Mouse (Mus musculus): ENCODE results near the gene Pdcd10. TPM values are rescaled to one million over a fixed set of nuclear protein-coding genes. Genes with fewer than 3 reads are reported as not detected.

The Pdcd10 gene
- total and polyA plus RNA-seq, 2 experiments from 2014 or later = 33.8 to 95.6 TPM

- WGBS = 92% methylated on average over 3 of the region's 3 CpGs
- ATAC-seq (ENCODE audit: low FRiP score) = no peak
These were observed 22.4 kb downstream of the Pdcd10 start for GRCm38 (mm10) chr3:75534045-75534834.

DNA sequence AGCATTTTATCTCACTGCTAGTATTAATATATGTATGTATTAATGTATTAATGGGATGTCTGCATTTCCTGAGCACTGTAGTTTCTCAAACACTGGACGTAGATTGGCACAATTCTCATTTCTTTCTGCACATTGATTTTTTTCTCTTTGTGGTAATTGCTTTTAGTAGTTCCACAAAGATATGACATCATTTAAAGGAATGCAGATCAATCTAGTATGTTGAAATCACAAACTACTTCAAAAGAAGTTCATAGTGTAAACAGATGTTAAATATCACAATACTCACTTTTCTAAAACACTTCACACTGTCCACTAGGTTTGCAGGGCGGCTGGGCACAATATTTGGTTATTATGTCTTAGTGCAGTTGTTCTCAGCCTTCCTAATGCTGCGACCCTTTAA lies 25.6 kb downstream of the Pdcd10 start:
- WGBS = 90% methylated on average over 3 of the region's 3 CpGs
- no peak for TF ChIP-seq CTCF (IDR thresholded peaks at IDR 0.05)

More at GRCm38 (mm10) chr3:75534045-75534834, 22.4 kb downstream of the Pdcd10 start:
- H3K4me3 ChIP-seq (ENCODE audit: low read depth, low read length) = no peak overlapping the region
- DNase-seq (ENCODE audit: low spot score) = no peak
- H3K27me3 ChIP-seq (ENCODE audit: insufficient read depth, low read length) = no peaks in the 10 kb centered on the region
- no peaks in the 10 kb centered on the region for H3K9me3 ChIP-seq (ENCODE audit: low read length)
- H3K9ac ChIP-seq (replicated peaks; ENCODE audit: low read length, poor library complexity, severe bottlenecking) = no peak overlapping the region
- 0 out of 2 replicates have a peak, but pooled peaks cover 2% of the 10 kb centered on the region for H3K36me3 ChIP-seq (ENCODE audit: insufficient read depth, low read length)
- no peak overlapping the region for H3K4me2 ChIP-seq (ENCODE audit: low read depth, low read length, poor library complexity, severe bottlenecking)
- TF ChIP-seq CTCF (IDR thresholded peaks at IDR 0.05) = no peak
- no peak overlapping the region for H3K27ac ChIP-seq (ENCODE audit: low read depth, low read length)
- H3K4me1 ChIP-seq (ENCODE audit: insufficient read depth, low read length) = no peaks in the 10 kb centered on the region

DNA sequence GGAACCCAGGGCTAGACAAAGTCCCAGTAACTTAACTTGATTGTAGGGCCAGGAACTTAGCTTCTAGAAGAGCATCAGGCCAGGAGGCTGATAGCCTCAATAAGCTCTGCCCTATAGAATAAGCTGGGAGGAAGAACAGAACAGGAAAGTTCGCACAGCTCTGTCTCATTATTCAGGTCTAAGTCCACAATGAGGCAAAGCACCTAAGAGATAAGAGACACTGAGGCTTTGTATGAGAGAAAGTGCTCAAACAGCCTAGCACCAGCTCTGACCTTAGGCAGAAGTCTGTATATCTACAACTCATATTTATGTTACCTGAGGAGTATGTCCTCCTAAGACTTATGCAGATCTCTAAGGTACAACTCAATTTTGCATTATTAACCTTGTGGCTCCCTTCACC lies 34.1 kb downstream of the Pdcd10 start:
- H3K4me2 ChIP-seq (ENCODE audit: low read depth, low read length, poor library complexity, severe bottlenecking) = no peak overlapping the region
- H3K27me3 ChIP-seq (ENCODE audit: insufficient read depth, low read length) = no peaks in the 10 kb centered on the region
- H3K4me1 ChIP-seq (ENCODE audit: insufficient read depth, low read length) = no peaks in the 10 kb centered on the region
- DNase-seq (ENCODE audit: low spot score) (no peak), ATAC-seq (ENCODE audit: low FRiP score) (no peak)
- no peaks in the 10 kb centered on the region for H3K9me3 ChIP-seq (ENCODE audit: low read length)
- H3K4me3 ChIP-seq (ENCODE audit: low read depth, low read length) = no peak overlapping the region
- TF ChIP-seq CTCF (IDR thresholded peaks at IDR 0.05) = no peak
- WGBS = 93% methylated on average over 1 of the region's 1 CpGs
- H3K36me3 ChIP-seq (ENCODE audit: insufficient read depth, low read length) = peaks cover 6% of the 10 kb centered on the region; the same call in 1 of the 2 replicates
- H3K9ac ChIP-seq (replicated peaks; ENCODE audit: low read length, poor library complexity, severe bottlenecking) = no peak overlapping the region
- H3K27ac ChIP-seq (ENCODE audit: low read depth, low read length) = no peak overlapping the region

More for the DNA sequence above, 25.6 kb downstream of the Pdcd10 start:
- no peak overlapping the region for H3K4me2 ChIP-seq (ENCODE audit: low read depth, low read length, poor library complexity, severe bottlenecking)
- no peak overlapping the region for H3K4me3 ChIP-seq (ENCODE audit: low read depth, low read length)
- H3K4me1 ChIP-seq (ENCODE audit: insufficient read depth, low read length) = no peaks in the 10 kb centered on the region
- DNase-seq (ENCODE audit: low spot score) = no peak
- H3K9me3 ChIP-seq (ENCODE audit: low read length) = no peaks in the 10 kb centered on the region
- no peak overlapping the region for H3K27ac ChIP-seq (ENCODE audit: low read depth, low read length)
- no peak for ATAC-seq (ENCODE audit: low FRiP score)
- H3K36me3 ChIP-seq (ENCODE audit: insufficient read depth, low read length) = no peaks in the 10 kb centered on the region
- H3K9ac ChIP-seq (replicated peaks; ENCODE audit: low read length, poor library complexity, severe bottlenecking) = no peak overlapping the region
- H3K27me3 ChIP-seq (ENCODE audit: insufficient read depth, low read length) = no peaks in the 10 kb centered on the region

GRCm38 (mm10) chr3:75521314-75521713 lies 35.3 kb downstream of the Pdcd10 start:
- no peak for TF ChIP-seq CTCF (IDR thresholded peaks at IDR 0.05)
- no peak overlapping the region for H3K9ac ChIP-seq (replicated peaks; ENCODE audit: low read length, poor library complexity, severe bottlenecking)
- no peaks in the 10 kb centered on the region for H3K27me3 ChIP-seq (ENCODE audit: insufficient read depth, low read length)
- DNase-seq (ENCODE audit: low spot score) (peak; percentile 11), ATAC-seq (ENCODE audit: low FRiP score) (no peak)
- no peaks in the 10 kb centered on the region for H3K9me3 ChIP-seq (ENCODE audit: low read length)
- no peaks in the 10 kb centered on the region for H3K4me1 ChIP-seq (ENCODE audit: insufficient read depth, low read length)
- H3K36me3 ChIP-seq (ENCODE audit: insufficient read depth, low read length) = peaks cover 6% of the 10 kb centered on the region; the same call in 1 of the 2 replicates
- H3K4me2 ChIP-seq (ENCODE audit: low read depth, low read length, poor library complexity, severe bottlenecking) = no peak overlapping the region
- WGBS = 67% methylated on average over 2 of the region's 2 CpGs
- no peak overlapping the region for H3K27ac ChIP-seq (ENCODE audit: low read depth, low read length)
- no peak overlapping the region for H3K4me3 ChIP-seq (ENCODE audit: low read depth, low read length)

DNA sequence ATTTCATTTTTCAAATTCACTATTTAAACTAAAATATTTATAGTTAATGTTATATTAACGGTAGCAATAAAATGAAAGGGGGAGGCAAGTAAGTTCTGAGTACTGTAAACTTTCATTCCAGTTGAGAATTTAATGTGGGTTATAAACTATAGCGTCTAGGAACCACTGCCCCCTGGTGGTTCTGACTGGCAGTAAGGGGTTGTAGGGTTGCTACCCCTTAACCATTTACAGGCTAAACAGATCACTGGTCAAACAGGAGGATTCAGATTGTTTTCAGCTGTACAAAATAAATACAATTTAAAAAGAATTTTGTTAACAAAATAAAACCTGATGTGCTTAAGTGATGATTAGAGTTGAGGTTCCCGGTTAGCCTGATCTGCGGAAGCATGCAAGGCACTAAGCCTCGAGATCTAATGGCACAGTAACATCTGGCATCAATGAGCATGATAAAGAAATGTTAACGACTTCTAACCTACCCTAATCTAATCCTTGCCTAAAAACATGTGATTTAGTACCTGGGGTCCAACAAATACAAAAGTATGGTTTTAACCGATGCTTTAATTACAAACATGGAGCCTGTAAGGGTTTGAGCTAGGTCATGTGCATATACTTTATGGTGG lies 38.9 kb downstream of the Pdcd10 start:
- TF ChIP-seq CTCF (IDR thresholded peaks at IDR 0.05) = peak; percentile 64
- no peak for ATAC-seq (ENCODE audit: low FRiP score)

More for the DNA sequence above, 38.9 kb downstream of the Pdcd10 start:
- no peak overlapping the region for H3K27ac ChIP-seq (ENCODE audit: low read depth, low read length)
- peaks cover 6% of the 10 kb centered on the region; the same call in 1 of the 2 replicates for H3K36me3 ChIP-seq (ENCODE audit: insufficient read depth, low read length)
- H3K4me3 ChIP-seq (ENCODE audit: low read depth, low read length) = no peak overlapping the region
- H3K9ac ChIP-seq (replicated peaks; ENCODE audit: low read length, poor library complexity, severe bottlenecking) = no peak overlapping the region
- DNase-seq (ENCODE audit: low spot score) = peak; percentile 31
- H3K27me3 ChIP-seq (ENCODE audit: insufficient read depth, low read length) = no peaks in the 10 kb centered on the region
- H3K4me2 ChIP-seq (ENCODE audit: low read depth, low read length, poor library complexity, severe bottlenecking) = no peak overlapping the region
- H3K9me3 ChIP-seq (ENCODE audit: low read length) = no peaks in the 10 kb centered on the region
- 80% methylated on average over 7 of the region's 7 CpGs for WGBS
- no peaks in the 10 kb centered on the region for H3K4me1 ChIP-seq (ENCODE audit: insufficient read depth, low read length)
